ENCODE assay signal across 12 mouse cellular contexts in genomic region chr19:54175766-54176165, GRCm38 (mm10).
DNase-seq lines count a peak whose midpoint lies in the region; ATAC-seq and TF ChIP-seq lines count a peak whose summit lies in the region.
"Had no signal": no experiment of that assay in that cellular context is flagged by ENCODE, and none has a peak within 500 bp of the region (broad histone marks: within the 10 kb centered on the region; RNA-seq: fewer than 3 reads in every experiment).

No protein-coding gene starts in this region.

- H3K4me3 ChIP-seq in lung, postnatal 0 days (ENCODE audit: low read depth, low read length), result no peak overlapping the region
- H3K4me3 ChIP-seq in limb, embryonic 11.5 days (ENCODE audit: low read depth, low read length), result no peak overlapping the region
- H3K4me3 ChIP-seq: erythroblast, embryonic 14.5 days; heart, embryonic 13.5 days had no signal

- H3K4me1 ChIP-seq in lung, postnatal 0 days (ENCODE audit: insufficient read depth, low read depth, low read length), result no peaks in the 10 kb centered on the region
- no peaks in the 10 kb centered on the region for H3K4me1 ChIP-seq in limb, embryonic 11.5 days (ENCODE audit: control insufficient read depth, insufficient read depth, low read length)
- H3K4me1 ChIP-seq: heart, embryonic 13.5 days had no signal

- 41% methylated on average over 7 of the region's 7 CpGs for WGBS in lung, postnatal 0 days
- 47% methylated on average over 7 of the region's 7 CpGs for WGBS in limb, embryonic 11.5 days

- H3K9me3 ChIP-seq in lung, postnatal 0 days (ENCODE audit: low read length), result no peaks in the 10 kb centered on the region
- H3K9me3 ChIP-seq in limb, embryonic 11.5 days (ENCODE audit: control insufficient read depth, low read length), result no peaks in the 10 kb centered on the region
- H3K9me3 ChIP-seq: heart, embryonic 13.5 days had no signal

- TF ChIP-seq EP300 in lung, postnatal 0 days (IDR thresholded peaks at IDR 0.05), result no peak

- no peak overlapping the region for H3K4me2 ChIP-seq in lung, postnatal 0 days (replicated peaks; ENCODE audit: low read depth, low read length)
- no peak overlapping the region for H3K4me2 ChIP-seq in limb, embryonic 11.5 days (ENCODE audit: low read depth, severe bottlenecking)
- H3K4me2 ChIP-seq: heart, embryonic 13.5 days had no signal

- no peak overlapping the region for H3K9ac ChIP-seq in lung, postnatal 0 days (replicated peaks; ENCODE audit: low read depth)
- no peak overlapping the region for H3K9ac ChIP-seq in limb, embryonic 11.5 days (ENCODE audit: low read length)
- H3K9ac ChIP-seq: heart, embryonic 13.5 days had no signal

- H3K36me3 ChIP-seq in lung, postnatal 0 days (ENCODE audit: insufficient read depth, low read length), result no peaks in the 10 kb centered on the region
- H3K36me3 ChIP-seq in limb, embryonic 11.5 days (ENCODE audit: control insufficient read depth, insufficient read depth, low read length), result no peaks in the 10 kb centered on the region
- H3K36me3 ChIP-seq: heart, embryonic 13.5 days had no signal

- intact Hi-C loops in gastrocnemius, postnatal 14 days (cut with DNase I; ENCODE audit: low total_unique reads), result no loop called here

- no peak for TF ChIP-seq CTCF in lung, postnatal 0 days (IDR thresholded peaks at IDR 0.05)

- no peak overlapping the region for H3K27ac ChIP-seq in lung, postnatal 0 days (ENCODE audit: low read length)
- H3K27ac ChIP-seq in limb, embryonic 11.5 days (replicated peaks; ENCODE audit: low read depth, low read length), result no peak overlapping the region
- H3K27ac ChIP-seq: heart, embryonic 13.5 days had no signal

- no peaks in the 10 kb centered on the region for H3K27me3 ChIP-seq in lung, postnatal 0 days (replicated peaks; ENCODE audit: insufficient read depth, low read length)
- no peaks in the 10 kb centered on the region for H3K27me3 ChIP-seq in limb, embryonic 11.5 days (ENCODE audit: control insufficient read depth, insufficient read depth, low read length)

- peak; percentile 62 for DNase-seq in adrenal gland, postnatal 10 days
- DNase-seq in adrenal gland, adult 8-10 months, result no peak
- DNase-seq in lung, postnatal 0 days (ENCODE audit: low spot score), result peak; percentile 23
- no peak for DNase-seq in lung, adult 18-20 months
- peak; percentile 48 for DNase-seq in R1 (ENCODE audit: low read depth, low spot score)
- peak; percentile 76 for DNase-seq in limb, embryonic 11.5 days (ENCODE audit: low spot score)
- no peak for DNase-seq in gastrocnemius, postnatal 14 days
- no peak for DNase-seq in right cerebral cortex, postnatal 25 days
- DNase-seq: B cell, adult 2 months; thymus, postnatal 36 days had no signal

- ATAC-seq in lung, postnatal 0 days, result no peak
- no peak for ATAC-seq in limb, embryonic 11.5 days (ENCODE audit: insufficient number of reproducible peaks, low FRiP score, low TSS enrichment, low read depth)

Comparison
In these comparisons a context has a peak if more than half of its experiments do, and no peak if none do; other contexts are left out.
1. DNase-seq: peak in adrenal gland, postnatal 10 days (single experiment), lung, postnatal 0 days (single experiment), R1 (single experiment) and limb, embryonic 11.5 days (single experiment); none in adrenal gland, adult 8-10 months (single experiment), lung, adult 18-20 months (0 of 2), gastrocnemius, postnatal 14 days (single experiment) and right cerebral cortex, postnatal 25 days (single experiment).